Mouse (Mus musculus) heart, embryonic 11.5 days (tissue): ENCODE measurements around the gene 1700057G04Rik. TPM values are rescaled to one million over a fixed set of nuclear protein-coding genes. Genes with fewer than 3 reads are reported as not detected.
"Not testable (repeated sequence)": the region's sequence is repeated elsewhere in the genome, so short reads cannot be mapped to it uniquely, and the experiment has no call there.

ENCODE experiments used
- ATAC-seq: fragments of 200-750 bp; cut with Nextera tagmentation; replicated peaks from 2 replicates; pipeline ENCODE4 v1.8.0; 2017; ENCODE audit warnings: moderate library complexity; ENCODE audit not compliant: insufficient number of reproducible peaks, low FRiP score, low TSS enrichment
- H3K27ac ChIP-seq: fragments of 300-500 bp; sonication (generic); 2 replicates; pipeline ENCODE4 v1.5.1; 2014; ENCODE audit warnings: mild to moderate bottlenecking, low read depth, low read length
- H3K27me3 ChIP-seq: fragments of 300-500 bp; sonication (generic); 2 replicates; pipeline ENCODE4 v1.6.1; 2014; ENCODE audit warnings: mild to moderate bottlenecking, low read length, mixed read lengths; ENCODE audit not compliant: control insufficient read depth, insufficient read depth
- H3K36me3 ChIP-seq: fragments of 300-500 bp; sonication (generic); 2 replicates; pipeline ENCODE4 v1.6.1; 2014; ENCODE audit warnings: mild to moderate bottlenecking, low read length, moderate library complexity, mixed read lengths; ENCODE audit not compliant: control insufficient read depth, insufficient read depth
- H3K4me1 ChIP-seq: fragments of 300-500 bp; sonication (generic); 2 replicates; pipeline ENCODE4 v1.6.1; 2014; ENCODE audit warnings: low read length; ENCODE audit not compliant: control insufficient read depth, insufficient read depth
- H3K4me2 ChIP-seq: fragments of 300-500 bp; sonication (generic); 2 replicates; pipeline ENCODE4 v1.6.1; 2014; ENCODE audit warnings: mild to moderate bottlenecking, moderate library complexity
- H3K4me3 ChIP-seq: fragments of 300-500 bp; sonication (generic); 2 replicates; pipeline ENCODE4 v1.5.1; 2014; ENCODE audit warnings: low read depth, low read length
- H3K9ac ChIP-seq: fragments of 300-500 bp; sonication (generic); 2 replicates; pipeline ENCODE4 v1.6.1; 2014; ENCODE audit warnings: mild to moderate bottlenecking, low read depth, low read length, moderate library complexity
- H3K9me3 ChIP-seq: fragments of 300-500 bp; sonication (generic); replicated peaks from 2 replicates; pipeline ENCODE4 v1.6.1; 2016; ENCODE audit warnings: low read length; ENCODE audit not compliant: control insufficient read depth
- WGBS: fragments of 180-500 bp; shearing (Covaris S2); extraction: QIAGEN DNeasy Blood & Tissue Kit; methylation state at CpG from one replicate; pipeline ENCODE4 v1.1.7; 2014; ENCODE audit not compliant: insufficient replicate concordance; 5-methylcytosine and 5-hydroxymethylcytosine counted together
- polyA plus RNA-seq: library from polyadenylated mRNA; unstranded; fragments of >200 nt; fragmentation: Nextera tagmentation; extraction: Ambion mirVana; gene quantifications from 2 replicates; pipeline ENCODE4 v1.2.1, GENCODE M21; 2014

Gene 1700057G04Rik
- polyA plus RNA-seq, 1 experiment from 2014 or later, result not detected

GRCm38 (mm10) chr9:92292922-92293321, 16.3 kb upstream of the 1700057G04Rik start:
- Histone ChIP-seq H3K4me2 (no peak overlapping the region), H3K4me1 (no peaks in the 10 kb centered on the region), H3K27ac (no peak overlapping the region), H3K36me3 (no peaks in the 10 kb centered on the region), H3K9ac (no peak overlapping the region), H3K27me3 (no peaks in the 10 kb centered on the region), H3K9me3 (no peaks in the 10 kb centered on the region), H3K4me3 (no peak overlapping the region)
- no peak for ATAC-seq
- WGBS, result 70% methylated on average over 3 of the region's 3 CpGs

DNA sequence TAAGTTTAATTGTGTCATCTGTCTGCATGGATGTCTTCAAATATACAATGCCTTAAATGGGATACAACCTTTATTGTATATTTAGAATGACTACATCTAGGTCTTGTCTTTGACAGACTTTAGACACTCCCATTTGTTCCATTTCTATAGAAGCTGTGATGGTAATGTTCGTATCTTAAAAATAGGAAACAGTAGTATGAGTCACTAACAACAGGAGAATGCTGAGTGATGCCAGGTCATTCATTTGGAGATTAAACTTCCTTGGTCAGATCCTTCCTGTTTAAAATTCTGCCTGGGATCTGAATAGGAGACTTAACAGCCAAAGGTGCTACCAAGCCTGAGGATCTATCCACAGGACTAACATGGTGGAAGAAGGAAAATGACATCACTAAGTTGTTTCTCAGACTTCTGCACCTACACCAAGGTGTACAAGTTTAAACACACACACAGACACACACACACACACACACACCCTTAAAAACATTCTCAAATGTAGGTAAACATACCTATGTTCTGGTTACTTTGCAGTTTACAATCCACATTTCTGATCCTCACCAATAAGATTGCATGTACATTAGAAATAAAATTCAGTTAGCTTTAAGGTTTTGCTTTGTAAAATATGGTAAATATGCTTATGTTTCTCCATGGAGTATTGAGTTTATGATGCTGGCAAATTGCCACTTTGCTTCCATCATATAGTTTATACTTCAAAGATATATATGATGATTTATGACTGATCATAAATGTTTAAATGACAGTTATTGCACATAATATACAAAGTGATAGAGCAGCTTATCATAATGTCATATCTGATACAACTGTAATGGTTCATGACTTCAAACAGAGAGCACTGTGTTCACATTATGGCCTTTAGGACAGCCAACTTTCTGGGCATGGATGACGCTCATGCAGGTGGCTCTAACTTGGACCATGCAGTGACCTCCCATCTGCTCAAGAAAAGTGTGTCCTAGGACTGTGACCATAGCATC, 15.3 kb upstream of the 1700057G04Rik start:
- no peaks in the 10 kb centered on the region for H3K4me1 ChIP-seq
- no peak overlapping the region for H3K4me2 ChIP-seq
- ATAC-seq, result no peak
- no peaks in the 10 kb centered on the region for H3K36me3 ChIP-seq
- H3K4me3 ChIP-seq, result no peak overlapping the region
- no peaks in the 10 kb centered on the region for H3K27me3 ChIP-seq
- no peak overlapping the region for H3K9ac ChIP-seq
- no peaks in the 10 kb centered on the region for H3K9me3 ChIP-seq
- no peak overlapping the region for H3K27ac ChIP-seq
- WGBS, result 69% methylated on average over 2 of the region's 2 CpGs

DNA sequence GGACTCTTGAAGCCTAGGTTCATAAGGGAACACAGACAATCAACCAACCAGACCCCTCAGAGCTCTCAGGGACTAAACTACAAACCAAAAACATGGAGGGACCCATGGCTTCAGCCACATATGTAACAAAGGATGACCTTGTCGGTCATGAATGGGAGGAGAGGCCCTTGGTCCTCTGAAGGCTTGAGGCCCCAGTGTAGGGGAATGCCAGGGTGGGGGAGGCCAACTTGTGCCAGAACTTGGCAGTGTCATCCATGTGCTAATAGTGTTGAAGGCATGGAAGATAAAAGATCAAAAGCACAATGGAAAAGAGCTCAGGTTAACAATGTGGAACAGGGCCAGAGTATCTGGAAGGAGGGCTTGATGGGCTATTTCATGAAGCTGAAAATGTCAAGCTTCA, 10.9 kb upstream of the 1700057G04Rik start:
- Histone ChIP-seq H3K9ac (no peak overlapping the region), H3K27me3 (no peaks in the 10 kb centered on the region), H3K4me2 (no peak overlapping the region), H3K9me3 (no peaks in the 10 kb centered on the region), H3K27ac (no peak overlapping the region), H3K4me3 (no peak overlapping the region), H3K4me1 (no peaks in the 10 kb centered on the region), H3K36me3 (no peaks in the 10 kb centered on the region)
- WGBS, result 60% methylated on average over 1 of the region's 1 CpGs
- no peak for ATAC-seq

DNA sequence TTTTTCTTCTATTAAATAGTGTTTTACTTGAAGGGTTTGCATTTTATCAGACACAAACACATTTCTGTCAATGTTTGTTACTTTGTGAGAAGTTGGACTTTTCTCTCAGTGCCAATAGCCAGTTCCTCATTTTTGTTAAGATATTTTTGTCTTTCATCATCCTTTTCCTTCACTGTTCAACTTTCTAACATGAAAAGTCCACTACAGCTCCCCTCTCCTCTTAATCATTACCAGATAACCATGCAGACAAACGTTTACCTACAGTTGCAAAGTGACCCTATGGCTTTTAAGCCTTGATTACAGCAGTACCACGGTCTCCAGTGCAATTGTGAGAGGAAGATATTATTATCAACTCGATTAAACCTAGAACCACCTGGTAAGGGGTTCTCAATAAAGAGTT, 8.0 kb upstream of the 1700057G04Rik start:
- WGBS, result 55% methylated on average over 3 of the region's 3 CpGs
- Histone ChIP-seq H3K27me3 (no peaks in the 10 kb centered on the region), H3K9ac (no peak overlapping the region), H3K27ac (no peak overlapping the region), H3K4me1 (no peaks in the 10 kb centered on the region), H3K4me2 (no peak overlapping the region), H3K4me3 (no peak overlapping the region), H3K36me3 (no peaks in the 10 kb centered on the region), H3K9me3 (no peaks in the 10 kb centered on the region)
- ATAC-seq, result no peak

DNA sequence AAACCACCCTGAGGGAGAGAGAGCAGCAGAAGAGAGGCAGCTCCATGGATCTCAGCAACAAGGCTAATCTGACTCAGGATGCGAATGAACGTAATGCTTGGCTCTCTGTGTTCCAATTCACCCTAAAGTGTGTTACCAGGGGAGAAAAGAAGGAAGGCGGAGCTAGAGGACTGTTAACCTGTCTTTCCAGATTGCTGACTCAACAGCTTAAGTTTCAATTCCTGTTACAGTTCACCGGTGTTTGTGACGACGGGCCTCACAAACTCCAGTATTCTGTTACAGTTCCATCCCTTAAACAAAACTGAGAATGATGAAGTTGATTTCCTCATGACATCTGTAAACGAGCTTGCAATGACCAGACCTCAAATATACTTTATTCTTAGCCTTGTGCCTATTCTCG, 4.1 kb upstream of the 1700057G04Rik start:
- Histone ChIP-seq H3K27ac (no peak overlapping the region), H3K9me3 (no peaks in the 10 kb centered on the region), H3K4me1 (no peaks in the 10 kb centered on the region), H3K36me3 (no peaks in the 10 kb centered on the region), H3K4me2 (no peak overlapping the region), H3K27me3 (no peaks in the 10 kb centered on the region), H3K4me3 (no peak overlapping the region), H3K9ac (no peak overlapping the region)
- 77% methylated on average over 8 of the region's 8 CpGs for WGBS
- no peak for ATAC-seq

DNA sequence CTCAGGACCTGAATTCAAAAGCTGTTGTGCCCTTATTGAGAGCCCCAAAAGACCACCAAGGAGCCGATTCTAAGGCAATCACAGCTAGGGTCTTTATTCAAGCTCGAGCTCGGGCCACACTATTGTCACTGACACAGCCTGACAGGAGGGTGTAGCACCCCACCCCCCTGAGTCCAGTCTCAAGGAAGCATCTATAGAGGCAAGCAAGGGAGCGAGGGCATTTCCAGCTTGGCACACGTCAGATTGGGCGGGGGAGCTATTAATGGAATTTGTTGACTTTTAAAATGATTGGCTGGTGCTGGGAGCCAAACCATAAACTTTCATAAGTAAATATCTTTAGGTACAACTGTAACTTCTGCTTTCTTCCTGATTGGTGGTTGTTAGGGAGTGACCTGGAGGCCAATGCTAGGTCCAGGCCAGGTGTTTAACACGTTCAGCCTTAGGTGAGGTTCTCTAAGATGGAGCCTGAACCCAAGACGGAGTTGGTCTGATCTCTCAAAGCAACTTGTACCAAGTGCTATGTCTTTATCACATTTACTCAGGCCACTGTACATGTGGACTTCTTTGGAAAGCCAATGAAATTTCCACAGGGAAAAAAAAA, 3.5 kb upstream of the 1700057G04Rik start:
- H3K27me3 ChIP-seq, result no peaks in the 10 kb centered on the region
- H3K36me3 ChIP-seq, result no peaks in the 10 kb centered on the region
- H3K4me1 ChIP-seq, result no peaks in the 10 kb centered on the region
- no peak overlapping the region for H3K4me2 ChIP-seq
- H3K9me3 ChIP-seq, result no peaks in the 10 kb centered on the region
- 92% methylated on average over 8 of the region's 8 CpGs for WGBS
- no peak for ATAC-seq
- no peak overlapping the region for H3K9ac ChIP-seq
- H3K4me3 ChIP-seq, result no peak overlapping the region
- H3K27ac ChIP-seq, result no peak overlapping the region

GRCm38 (mm10) chr9:92316791-92317190, 7.6 kb downstream of the 1700057G04Rik start:
- Histone ChIP-seq H3K36me3 (no peaks in the 10 kb centered on the region), H3K4me3 (no peak overlapping the region), H3K9me3 (no peaks in the 10 kb centered on the region), H3K27ac (no peak overlapping the region), H3K4me2 (no peak overlapping the region), H3K27me3 (no peaks in the 10 kb centered on the region), H3K9ac (no peak overlapping the region), H3K4me1 (no peaks in the 10 kb centered on the region)
- WGBS, result 74% methylated on average over 3 of the region's 3 CpGs
- ATAC-seq, result no peak

GRCm38 (mm10) chr9:92325936-92326335, 16.8 kb downstream of the 1700057G04Rik start:
- H3K4me2 ChIP-seq, H3K36me3 ChIP-seq, H3K4me3 ChIP-seq, H3K4me1 ChIP-seq, H3K27ac ChIP-seq, ATAC-seq, H3K9me3 ChIP-seq, H3K9ac ChIP-seq, H3K27me3 ChIP-seq: not testable (repeated sequence)
- WGBS, result 59% methylated on average over 9 of the region's 9 CpGs
